Mouse (Mus musculus) E14TG2a.4 (cell line): ENCODE measurements around the gene Surf6.
"Not testable (repeated sequence)": the region's sequence is repeated elsewhere in the genome, so short reads cannot be mapped to it uniquely, and the experiment has no call there.

Experiments
- H3K27me3 ChIP-seq: 2 replicates; pipeline ENCODE4 v1.6.1; 2014; ENCODE audit warnings: low read length, control low read depth; ENCODE audit not compliant: insufficient read depth
- H3K36me3 ChIP-seq: 2 replicates; pipeline ENCODE4 v1.6.1; 2014; ENCODE audit warnings: low read length, control low read depth; ENCODE audit not compliant: insufficient read depth
- H3K4me1 ChIP-seq: replicated peaks from 2 replicates; pipeline ENCODE4 v1.6.1; 2014; ENCODE audit warnings: low read depth, low read length, control low read depth
- H3K4me3 ChIP-seq: replicated peaks from 2 replicates; pipeline ENCODE4 v1.5.1; 2014; ENCODE audit warnings: mild to moderate bottlenecking, low read length
- H3K9me3 ChIP-seq: 2 replicates; pipeline ENCODE4 v1.6.1; 2014; ENCODE audit warnings: low read length, control low read depth
- CTCF ChIP-seq: conservative IDR thresholded peaks from 2 replicates; pipeline ENCODE4 v1.5.1; 2014; ENCODE audit warnings: low read length
- NANOG ChIP-seq: IDR thresholded peaks from 2 replicates; pipeline ENCODE4 v1.6.1; 2014; ENCODE audit warnings: borderline replicate concordance, low read length, mixed read lengths
- POU5F1 ChIP-seq: IDR thresholded peaks from 2 replicates; pipeline ENCODE4 v1.6.1; 2014; ENCODE audit warnings: low read length, borderline replicate concordance

The Surf6 gene

DNA sequence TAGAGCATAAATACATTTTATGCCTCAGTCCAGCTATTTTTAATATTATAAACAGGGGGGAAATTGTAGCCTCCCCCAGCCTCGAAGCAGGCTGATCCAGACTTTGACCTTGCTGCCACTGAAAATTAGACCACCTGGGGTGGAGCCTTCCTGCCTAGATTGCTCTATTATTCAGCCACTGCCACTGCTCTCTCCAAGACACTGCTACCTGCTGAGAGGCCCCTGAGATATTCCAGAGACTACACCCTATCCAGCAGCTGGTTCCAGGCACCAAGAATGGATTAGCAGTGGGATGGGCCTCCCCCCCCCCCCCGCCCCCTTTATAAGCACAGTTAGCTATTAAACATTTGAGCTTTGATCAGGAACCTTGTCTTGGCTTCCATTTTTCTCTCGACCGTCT lies 16.5 kb downstream of the Surf6 start:
- H3K4me3 ChIP-seq, H3K27me3 ChIP-seq, H3K4me1 ChIP-seq: not testable (repeated sequence)
- Histone ChIP-seq H3K36me3 (peaks cover 53% of the 10 kb centered on the region), H3K9me3 (peaks cover 95% of the 10 kb centered on the region)
- peak; percentile 17; the same call in 1 of the 2 replicates for TF ChIP-seq NANOG

DNA sequence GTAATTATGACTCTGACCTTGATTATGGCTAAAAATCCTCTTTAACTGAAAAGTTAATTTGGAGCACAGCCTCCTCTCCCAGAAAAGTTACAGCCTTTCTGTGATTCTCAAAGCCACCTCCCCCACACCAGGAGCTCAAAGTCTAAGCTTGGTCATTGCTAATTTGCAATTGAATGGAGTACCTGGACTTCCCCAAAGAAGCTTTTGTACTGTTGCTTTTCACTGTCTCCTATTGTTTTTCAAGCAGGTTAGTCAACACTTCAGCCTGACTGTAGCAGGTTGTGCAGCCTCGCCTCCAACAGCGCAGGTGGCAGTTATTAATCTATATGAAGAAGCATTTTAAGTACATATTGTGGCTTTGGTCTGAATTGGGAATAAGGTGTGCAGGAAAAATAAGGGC lies 17.1 kb downstream of the Surf6 start:
- H3K4me3 ChIP-seq, H3K4me1 ChIP-seq, H3K27me3 ChIP-seq: not testable (repeated sequence)
- H3K9me3 ChIP-seq, result peaks cover 95% of the 10 kb centered on the region
- H3K36me3 ChIP-seq, result peaks cover 47% of the 10 kb centered on the region

DNA sequence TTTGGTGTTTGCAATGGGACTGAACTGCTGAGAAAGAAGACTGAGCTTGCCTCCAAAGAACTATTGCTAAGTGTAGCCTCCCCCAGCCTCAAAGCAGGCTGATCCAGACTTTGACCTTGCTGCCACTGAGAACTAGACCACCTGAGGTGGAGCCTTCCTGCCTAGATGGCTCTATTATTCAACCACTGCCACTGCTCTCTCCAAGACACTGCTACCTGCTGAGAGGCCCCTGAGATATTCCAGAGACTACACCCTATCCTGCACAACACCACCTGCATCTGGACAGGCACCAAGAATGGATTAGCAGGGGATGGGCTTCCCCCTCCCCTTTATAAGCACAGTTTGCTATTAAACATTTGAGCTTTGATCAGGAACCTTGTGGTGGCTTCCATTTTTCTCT lies 24.1 kb downstream of the Surf6 start:
- Histone ChIP-seq H3K9me3 (peaks cover 66% of the 10 kb centered on the region), H3K4me1 (no peaks in the 10 kb centered on the region), H3K27me3 (no peaks in the 10 kb centered on the region), H3K36me3 (0 out of 2 replicates have a peak, but pooled peaks cover 7% of the 10 kb centered on the region), H3K4me3 (no peak overlapping the region)
- no peak for TF ChIP-seq CTCF
- no peak for TF ChIP-seq NANOG

DNA sequence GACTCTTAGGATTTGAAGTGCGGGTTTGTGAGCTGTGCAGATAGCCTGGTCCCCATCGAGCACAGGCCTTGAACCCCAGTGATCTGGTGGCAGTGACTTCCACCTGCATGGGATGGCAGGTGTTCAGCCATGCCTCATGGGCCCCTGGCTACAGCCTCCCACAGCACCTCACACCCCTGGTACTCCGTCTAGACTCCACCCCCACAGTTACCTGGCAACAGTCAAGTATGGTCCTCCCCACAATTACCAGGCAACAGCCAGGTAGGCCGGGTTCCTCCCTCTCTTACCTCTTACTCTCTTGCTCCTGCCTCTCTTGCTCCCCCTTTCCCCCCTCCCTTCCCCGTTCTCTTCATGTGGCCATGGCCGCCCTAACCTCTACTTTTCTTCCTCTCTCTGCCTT lies 32.0 kb downstream of the Surf6 start:
- peaks cover 17% of the 10 kb centered on the region for H3K27me3 ChIP-seq
- H3K9me3 ChIP-seq, result no peaks in the 10 kb centered on the region
- peaks cover 6% of the 10 kb centered on the region; the same call in 1 of the 2 replicates for H3K4me1 ChIP-seq
- TF ChIP-seq NANOG (no peak), POU5F1 (no peak), CTCF (no peak)
- H3K4me3 ChIP-seq, result peak overlapping the region; percentile 68
- H3K36me3 ChIP-seq, result no peaks in the 10 kb centered on the region

DNA sequence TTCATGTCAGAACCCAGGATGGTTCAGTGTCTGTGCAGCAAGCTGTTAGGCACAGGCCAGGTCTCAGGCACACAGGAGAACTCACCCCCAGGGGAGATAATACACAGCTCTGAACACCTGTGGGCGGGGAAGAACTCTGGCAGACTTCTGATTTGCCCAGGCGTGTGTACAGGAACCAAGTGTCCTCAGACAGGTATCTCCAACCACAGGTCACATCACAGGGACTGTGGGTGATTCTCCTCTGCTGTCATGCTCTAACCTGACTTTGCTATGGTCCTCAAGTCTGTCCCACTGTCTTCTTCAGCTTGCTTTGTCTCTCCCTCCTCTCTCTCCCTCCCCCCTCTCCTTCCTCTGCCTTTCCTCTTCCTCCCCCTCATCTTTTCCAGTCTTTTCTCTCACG lies 37.8 kb downstream of the Surf6 start, which contains the start of gene Abo:
TSS of gene Abo (minus strand) at position 101 of the 400 bp plus-strand sequence.
- H3K4me3 ChIP-seq, result no peak within 1 kb of the TSS
- peaks cover 8% of the 10 kb centered on the region for H3K27me3 ChIP-seq
- H3K9me3 ChIP-seq, result no peaks in the 10 kb centered on the region
- no peaks in the 10 kb centered on the region for H3K36me3 ChIP-seq
- TF ChIP-seq CTCF (no peak), NANOG (no peak), POU5F1 (no peak)
- peaks cover 17% of the 10 kb centered on the region for H3K4me1 ChIP-seq

DNA sequence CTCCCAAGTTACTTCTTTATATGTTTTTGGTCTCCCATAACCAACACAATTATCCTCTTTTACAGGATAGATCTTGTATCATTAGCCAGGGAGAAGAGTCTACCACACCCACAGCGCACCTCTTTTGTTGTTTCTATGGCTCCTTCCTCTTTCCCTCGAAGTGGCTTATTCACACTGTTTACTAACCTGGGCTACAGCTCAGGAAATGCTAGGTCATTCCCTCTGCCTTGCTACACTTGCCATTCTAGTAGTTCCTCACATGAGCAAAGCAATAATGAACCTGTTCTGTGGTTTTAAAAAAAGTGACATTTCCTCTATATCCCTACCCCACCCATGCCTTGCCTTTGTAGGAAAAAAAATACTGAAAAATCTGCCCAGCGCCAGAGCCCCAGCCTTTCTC lies 39.8 kb downstream of the Surf6 start:
- Histone ChIP-seq H3K36me3 (no peaks in the 10 kb centered on the region), H3K4me3 (no peak overlapping the region), H3K9me3 (no peaks in the 10 kb centered on the region), H3K4me1 (peaks cover 17% of the 10 kb centered on the region), H3K27me3 (no peaks in the 10 kb centered on the region)
- no peak for TF ChIP-seq NANOG
- TF ChIP-seq CTCF, result no peak
- no peak for TF ChIP-seq POU5F1

DNA sequence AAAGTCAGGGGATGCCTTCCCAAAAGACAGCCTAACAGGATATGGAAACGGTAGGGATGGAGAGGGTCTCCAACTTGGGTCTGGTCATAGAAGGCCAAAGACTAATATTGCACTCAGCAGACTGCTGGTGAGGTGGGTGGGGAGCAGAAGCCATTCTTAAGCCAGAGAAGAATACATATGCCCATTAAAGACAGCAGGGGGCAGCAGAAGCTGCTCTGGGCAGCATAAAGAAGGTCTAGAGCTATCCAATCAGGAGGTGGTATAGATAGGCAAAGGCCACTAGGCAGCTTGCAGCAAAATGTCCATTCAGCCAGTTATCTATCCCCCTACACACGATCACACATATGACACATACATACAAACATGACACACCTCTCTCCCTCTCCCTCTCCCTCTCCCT lies 55.0 kb downstream of the Surf6 start:
- Histone ChIP-seq H3K27me3 (no peaks in the 10 kb centered on the region), H3K4me3 (no peak overlapping the region), H3K9me3 (peaks cover 26% of the 10 kb centered on the region), H3K4me1 (no peaks in the 10 kb centered on the region), H3K36me3 (no peaks in the 10 kb centered on the region)
- no peak for TF ChIP-seq NANOG
- TF ChIP-seq CTCF, result peak; percentile 45
